Mouse (Mus musculus): ENCODE results near the gene Mrps26. TPM values are rescaled to one million over a fixed set of nuclear protein-coding genes. Genes with fewer than 3 reads are reported as not detected.
"Not testable (repeated sequence)": the region's sequence is repeated elsewhere in the genome, so short reads cannot be mapped to it uniquely, and the experiment has no call there.

The Mrps26 gene
- polyA plus RNA-seq (2014; fragmentation: Nextera tagmentation; extraction: Ambion mirVana) = 99.1 and 111 TPM in 2 replicates

- 2% methylated on average over 60 of the region's 61 CpGs for WGBS
- peak within 1 kb of the TSS; percentile 55; the same call in 1 of the 2 replicates for H3K27ac ChIP-seq (ENCODE audit: low read depth, low read length)
- peak; percentile 99 for ATAC-seq (ENCODE audit: low FRiP score, low TSS enrichment)
- H3K9ac ChIP-seq (ENCODE audit: low read depth, low read length) = peak within 1 kb of the TSS; percentile 88
- H3K27me3 ChIP-seq (ENCODE audit: control insufficient read depth, insufficient read depth, low read length) = no peaks in the 10 kb centered on the region
- H3K4me2 ChIP-seq (replicated peaks; ENCODE audit: low read depth, low read length) = peak within 1 kb of the TSS; percentile 69
- peaks cover 20% of the 10 kb centered on the region for H3K36me3 ChIP-seq (ENCODE audit: control insufficient read depth, insufficient read depth, low read length)
- peak within 1 kb of the TSS; percentile 97 for H3K4me3 ChIP-seq (ENCODE audit: low read length)
- no peaks in the 10 kb centered on the region for H3K9me3 ChIP-seq (ENCODE audit: control insufficient read depth, low read length)
- peaks cover 11% of the 10 kb centered on the region for H3K4me1 ChIP-seq (ENCODE audit: control insufficient read depth, insufficient read depth, low read length)
Measured at GRCm38 (mm10) chr2:130563212-130564055, at the start of gene Mrps26. Mrps26 (plus strand) TSS chr2:130563742.

- Histone ChIP-seq H3K9ac (ENCODE audit: low read depth, low read length) (no peak overlapping the region), H3K27me3 (ENCODE audit: control insufficient read depth, insufficient read depth, low read length) (no peaks in the 10 kb centered on the region), H3K27ac (ENCODE audit: low read depth, low read length) (no peak overlapping the region), H3K36me3 (ENCODE audit: control insufficient read depth, insufficient read depth, low read length) (peaks cover 19% of the 10 kb centered on the region), H3K4me2 (replicated peaks; ENCODE audit: low read depth, low read length) (no peak overlapping the region), H3K4me1 (ENCODE audit: control insufficient read depth, insufficient read depth, low read length) (no peaks in the 10 kb centered on the region), H3K4me3 (ENCODE audit: low read length) (no peak overlapping the region), H3K9me3 (ENCODE audit: control insufficient read depth, low read length) (no peaks in the 10 kb centered on the region)
- WGBS = 90% methylated on average over 8 of the region's 8 CpGs
- no peak for ATAC-seq (ENCODE audit: low FRiP score, low TSS enrichment)
Measured at GRCm38 (mm10) chr2:130513907-130514306, 49.6 kb upstream of the Mrps26 start.

GRCm38 (mm10) chr2:130515791-130516190, 47.8 kb upstream of the Mrps26 start:
- no peak overlapping the region for H3K27ac ChIP-seq (ENCODE audit: low read depth, low read length)
- WGBS = 86% methylated on average over 5 of the region's 5 CpGs
- H3K27me3 ChIP-seq (ENCODE audit: control insufficient read depth, insufficient read depth, low read length) = no peaks in the 10 kb centered on the region
- H3K9ac ChIP-seq (ENCODE audit: low read depth, low read length) = no peak overlapping the region
- H3K4me2 ChIP-seq (replicated peaks; ENCODE audit: low read depth, low read length) = no peak overlapping the region
- peaks cover 29% of the 10 kb centered on the region for H3K36me3 ChIP-seq (ENCODE audit: control insufficient read depth, insufficient read depth, low read length)
- no peaks in the 10 kb centered on the region for H3K9me3 ChIP-seq (ENCODE audit: control insufficient read depth, low read length)
- ATAC-seq (ENCODE audit: low FRiP score, low TSS enrichment) = no peak
- H3K4me1 ChIP-seq (ENCODE audit: control insufficient read depth, insufficient read depth, low read length) = no peaks in the 10 kb centered on the region
- no peak overlapping the region for H3K4me3 ChIP-seq (ENCODE audit: low read length)

GRCm38 (mm10) chr2:130521927-130522326, 41.6 kb upstream of the Mrps26 start:
- no peak overlapping the region for H3K27ac ChIP-seq (ENCODE audit: low read depth, low read length)
- H3K9me3 ChIP-seq (ENCODE audit: control insufficient read depth, low read length) = no peaks in the 10 kb centered on the region
- H3K27me3 ChIP-seq (ENCODE audit: control insufficient read depth, insufficient read depth, low read length) = no peaks in the 10 kb centered on the region
- 92% methylated on average over 2 of the region's 2 CpGs for WGBS
- no peak overlapping the region for H3K9ac ChIP-seq (ENCODE audit: low read depth, low read length)
- H3K36me3 ChIP-seq (ENCODE audit: control insufficient read depth, insufficient read depth, low read length) = peaks cover 62% of the 10 kb centered on the region
- no peak for ATAC-seq (ENCODE audit: low FRiP score, low TSS enrichment)
- H3K4me1 ChIP-seq (ENCODE audit: control insufficient read depth, insufficient read depth, low read length) = no peaks in the 10 kb centered on the region
- no peak overlapping the region for H3K4me3 ChIP-seq (ENCODE audit: low read length)
- H3K4me2 ChIP-seq (replicated peaks; ENCODE audit: low read depth, low read length) = no peak overlapping the region

- WGBS = 93% methylated on average over 3 of the region's 4 CpGs
- H3K36me3 ChIP-seq (ENCODE audit: control insufficient read depth, insufficient read depth, low read length) = peaks cover 49% of the 10 kb centered on the region; the same call in 1 of the 2 replicates
- not testable (repeated sequence) for H3K9me3 ChIP-seq (ENCODE audit: control insufficient read depth, low read length); H3K4me3 ChIP-seq (ENCODE audit: low read length); H3K27ac ChIP-seq (ENCODE audit: low read depth, low read length); ATAC-seq (ENCODE audit: low FRiP score, low TSS enrichment); H3K27me3 ChIP-seq (ENCODE audit: control insufficient read depth, insufficient read depth, low read length); H3K4me1 ChIP-seq (ENCODE audit: control insufficient read depth, insufficient read depth, low read length); H3K9ac ChIP-seq (ENCODE audit: low read depth, low read length); H3K4me2 ChIP-seq (replicated peaks; ENCODE audit: low read depth, low read length)
Measured at GRCm38 (mm10) chr2:130525480-130525879, 38.1 kb upstream of the Mrps26 start.

GRCm38 (mm10) chr2:130528457-130528856, 35.1 kb upstream of the Mrps26 start:
- Histone ChIP-seq H3K36me3 (ENCODE audit: control insufficient read depth, insufficient read depth, low read length) (peaks cover 37% of the 10 kb centered on the region; the same call in 1 of the 2 replicates), H3K4me2 (replicated peaks; ENCODE audit: low read depth, low read length) (no peak overlapping the region), H3K4me1 (ENCODE audit: control insufficient read depth, insufficient read depth, low read length) (no peaks in the 10 kb centered on the region), H3K9me3 (ENCODE audit: control insufficient read depth, low read length) (no peaks in the 10 kb centered on the region), H3K9ac (ENCODE audit: low read depth, low read length) (no peak overlapping the region), H3K4me3 (ENCODE audit: low read length) (no peak overlapping the region), H3K27me3 (ENCODE audit: control insufficient read depth, insufficient read depth, low read length) (no peaks in the 10 kb centered on the region), H3K27ac (ENCODE audit: low read depth, low read length) (no peak overlapping the region)
- WGBS = 87% methylated on average over 6 of the region's 6 CpGs
- ATAC-seq (ENCODE audit: low FRiP score, low TSS enrichment) = no peak

- Histone ChIP-seq H3K4me2 (replicated peaks; ENCODE audit: low read depth, low read length) (no peak overlapping the region), H3K4me3 (ENCODE audit: low read length) (no peak overlapping the region), H3K4me1 (ENCODE audit: control insufficient read depth, insufficient read depth, low read length) (no peaks in the 10 kb centered on the region), H3K9ac (ENCODE audit: low read depth, low read length) (no peak overlapping the region), H3K27ac (ENCODE audit: low read depth, low read length) (no peak overlapping the region), H3K36me3 (ENCODE audit: control insufficient read depth, insufficient read depth, low read length) (peaks cover 40% of the 10 kb centered on the region; the same call in 1 of the 2 replicates), H3K9me3 (ENCODE audit: control insufficient read depth, low read length) (no peaks in the 10 kb centered on the region), H3K27me3 (ENCODE audit: control insufficient read depth, insufficient read depth, low read length) (no peaks in the 10 kb centered on the region)
- no peak for ATAC-seq (ENCODE audit: low FRiP score, low TSS enrichment)
- 92% methylated on average over 2 of the region's 2 CpGs for WGBS
Measured at GRCm38 (mm10) chr2:130529290-130529689, 34.3 kb upstream of the Mrps26 start.

GRCm38 (mm10) chr2:130529925-130530324, 33.6 kb upstream of the Mrps26 start:
- ATAC-seq (ENCODE audit: low FRiP score, low TSS enrichment) = no peak
- WGBS = 92% methylated on average over 7 of the region's 7 CpGs
- H3K36me3 ChIP-seq (ENCODE audit: control insufficient read depth, insufficient read depth, low read length) = peaks cover 42% of the 10 kb centered on the region; the same call in 1 of the 2 replicates
- H3K27ac ChIP-seq (ENCODE audit: low read depth, low read length) = no peak overlapping the region
- H3K27me3 ChIP-seq (ENCODE audit: control insufficient read depth, insufficient read depth, low read length) = no peaks in the 10 kb centered on the region
- no peaks in the 10 kb centered on the region for H3K4me1 ChIP-seq (ENCODE audit: control insufficient read depth, insufficient read depth, low read length)
- no peak overlapping the region for H3K4me3 ChIP-seq (ENCODE audit: low read length)
- no peaks in the 10 kb centered on the region for H3K9me3 ChIP-seq (ENCODE audit: control insufficient read depth, low read length)
- no peak overlapping the region for H3K4me2 ChIP-seq (replicated peaks; ENCODE audit: low read depth, low read length)
- H3K9ac ChIP-seq (ENCODE audit: low read depth, low read length) = no peak overlapping the region

- H3K9me3 ChIP-seq (ENCODE audit: control insufficient read depth, low read length) = no peaks in the 10 kb centered on the region
- no peaks in the 10 kb centered on the region for H3K27me3 ChIP-seq (ENCODE audit: control insufficient read depth, insufficient read depth, low read length)
- H3K4me3 ChIP-seq (ENCODE audit: low read length) = no peak overlapping the region
- ATAC-seq (ENCODE audit: low FRiP score, low TSS enrichment) = no peak
- H3K9ac ChIP-seq (ENCODE audit: low read depth, low read length) = no peak overlapping the region
- no peak overlapping the region for H3K27ac ChIP-seq (ENCODE audit: low read depth, low read length)
- no peaks in the 10 kb centered on the region for H3K4me1 ChIP-seq (ENCODE audit: control insufficient read depth, insufficient read depth, low read length)
- no peak overlapping the region for H3K4me2 ChIP-seq (replicated peaks; ENCODE audit: low read depth, low read length)
- WGBS = 90% methylated on average over 2 of the region's 2 CpGs
- H3K36me3 ChIP-seq (ENCODE audit: control insufficient read depth, insufficient read depth, low read length) = peaks cover 40% of the 10 kb centered on the region; the same call in 1 of the 2 replicates
Measured at GRCm38 (mm10) chr2:130532201-130532600, 31.3 kb upstream of the Mrps26 start.

Measured in kidney, embryonic 14.5 days (tissue).